Mouse (Mus musculus) heart, embryonic 15.5 days (tissue): ENCODE measurements around the gene Mapkapk5. TPM values are rescaled to one million over a fixed set of nuclear protein-coding genes. Genes with fewer than 3 reads are reported as not detected.
A peak's percentile ranks its signal among the peaks of the same experiment; 100 is the strongest.

ENCODE experiments used
- ATAC-seq: fragments of 200-750 bp; cut with Nextera tagmentation; replicated peaks from 2 replicates; pipeline ENCODE4 v1.8.0; 2017; ENCODE audit warnings: low read depth, moderate TSS enrichment; ENCODE audit not compliant: insufficient number of reproducible peaks, insufficient read depth, low FRiP score
- H3K27ac ChIP-seq: fragments of 300-500 bp; sonication (generic); 2 replicates; pipeline ENCODE4 v1.5.1; 2015; ENCODE audit warnings: mild to moderate bottlenecking, inconsistent platforms
- H3K27me3 ChIP-seq: fragments of 300-500 bp; sonication (generic); 2 replicates; pipeline ENCODE4 v1.6.1; 2015; ENCODE audit warnings: inconsistent platforms
- H3K36me3 ChIP-seq: fragments of 300-500 bp; sonication (generic); 2 replicates; pipeline ENCODE4 v1.6.1; 2015; ENCODE audit warnings: mild to moderate bottlenecking, inconsistent platforms
- H3K4me1 ChIP-seq: fragments of 300-500 bp; sonication (generic); replicated peaks from 2 replicates; pipeline ENCODE4 v1.6.1; 2015; ENCODE audit warnings: inconsistent platforms
- H3K4me2 ChIP-seq: fragments of 300-500 bp; sonication (generic); 2 replicates; pipeline ENCODE4 v1.6.1; 2015; ENCODE audit warnings: inconsistent platforms, mild to moderate bottlenecking, moderate library complexity
- H3K4me3 ChIP-seq: fragments of 300-500 bp; sonication (generic); 2 replicates; pipeline ENCODE4 v1.5.1; 2015; ENCODE audit warnings: mild to moderate bottlenecking, inconsistent platforms
- H3K9ac ChIP-seq: fragments of 300-500 bp; sonication (generic); 2 replicates; pipeline ENCODE4 v1.6.1; 2015; ENCODE audit warnings: mild to moderate bottlenecking, inconsistent platforms
- H3K9me3 ChIP-seq: fragments of 300-500 bp; sonication (generic); replicated peaks from 2 replicates; pipeline ENCODE4 v1.6.1; 2016; ENCODE audit warnings: inconsistent platforms
- WGBS: fragments of 180-500 bp; shearing (Covaris S2); methylation state at CpG from one replicate; pipeline ENCODE4 v1.1.7; 2015; ENCODE audit warnings: mixed read lengths; 5-methylcytosine and 5-hydroxymethylcytosine counted together
- polyA plus RNA-seq: library from polyadenylated mRNA; unstranded; fragments of >200 nt; fragmentation: Nextera tagmentation; extraction: Ambion mirVana; gene quantifications from 2 replicates; pipeline ENCODE4 v1.2.1, GENCODE M21; 2015

The Mapkapk5 gene
- 30.5 and 33.1 TPM in 2 replicates for polyA plus RNA-seq

- H3K9ac ChIP-seq = peak within 1 kb of the TSS; percentile 97
- peak; percentile 89 for ATAC-seq
- peak within 1 kb of the TSS; percentile 88 for H3K4me2 ChIP-seq
- no peaks in the 10 kb centered on the region for H3K27me3 ChIP-seq
- peaks cover 22% of the 10 kb centered on the region for H3K4me1 ChIP-seq
- no peaks in the 10 kb centered on the region for H3K9me3 ChIP-seq
- WGBS = 1% methylated on average over 55 of the region's 55 CpGs
- peak within 1 kb of the TSS; percentile 96 for H3K4me3 ChIP-seq
- no peaks in the 10 kb centered on the region for H3K36me3 ChIP-seq
- H3K27ac ChIP-seq = peak within 1 kb of the TSS; percentile 92
Measured at GRCm38 (mm10) chr5:121545793-121546529, at the start of gene Mapkapk5. Gene Mapkapk5, minus strand, starts transcription at chr5:121545905.

GRCm38 (mm10) chr5:121594714-121595313 is 49.1 kb upstream of the Mapkapk5 start:
- H3K9me3 ChIP-seq = no peaks in the 10 kb centered on the region

GRCm38 (mm10) chr5:121593451-121594401 is 48.0 kb upstream of the Mapkapk5 start, which contains the start of gene Aldh2:
Gene Aldh2, minus strand, starts transcription at chr5:121593824.
- 4% methylated on average over 47 of the region's 47 CpGs for WGBS
- Histone ChIP-seq H3K4me3 (peak within 1 kb of the TSS; percentile 61), H3K27me3 (no peaks in the 10 kb centered on the region), H3K9me3 (no peaks in the 10 kb centered on the region), H3K9ac (peak within 1 kb of the TSS; percentile 64), H3K4me2 (peak within 1 kb of the TSS; percentile 89), H3K27ac (peak within 1 kb of the TSS; percentile 41), H3K36me3 (no peaks in the 10 kb centered on the region), H3K4me1 (peaks cover 38% of the 10 kb centered on the region)
- peak; percentile 85 for ATAC-seq

More at GRCm38 (mm10) chr5:121594714-121595313, 49.1 kb upstream of the Mapkapk5 start:
- no peaks in the 10 kb centered on the region for H3K36me3 ChIP-seq
- H3K27me3 ChIP-seq = no peaks in the 10 kb centered on the region
- no peak for ATAC-seq
- 81% methylated on average over 6 of the region's 6 CpGs for WGBS
- no peak overlapping the region for H3K27ac ChIP-seq
- no peak overlapping the region for H3K9ac ChIP-seq
- no peak overlapping the region for H3K4me3 ChIP-seq
- H3K4me1 ChIP-seq = peaks cover 38% of the 10 kb centered on the region
- H3K4me2 ChIP-seq = no peak overlapping the region

- WGBS = 6% methylated on average over 33 of the region's 33 CpGs
- peak; percentile 21; the same call in 1 of the 2 replicates for ATAC-seq
Measured at GRCm38 (mm10) chr5:121592816-121593407, 47.2 kb upstream of the Mapkapk5 start.

GRCm38 (mm10) chr5:121592064-121592815 is 46.5 kb upstream of the Mapkapk5 start:
- Histone ChIP-seq H3K4me1 (peaks cover 37% of the 10 kb centered on the region), H3K9me3 (no peaks in the 10 kb centered on the region), H3K27ac (no peak overlapping the region), H3K9ac (peak overlapping the region; percentile 64; the same call in 1 of the 2 replicates), H3K4me2 (peak overlapping the region; percentile 89), H3K4me3 (peak overlapping the region; percentile 61), H3K27me3 (no peaks in the 10 kb centered on the region), H3K36me3 (no peaks in the 10 kb centered on the region)
- ATAC-seq = no peak
- WGBS = 68% methylated on average over 11 of the region's 11 CpGs

More at GRCm38 (mm10) chr5:121592816-121593407, 47.2 kb upstream of the Mapkapk5 start:
- Histone ChIP-seq H3K4me1 (peaks cover 38% of the 10 kb centered on the region), H3K9ac (peak overlapping the region; percentile 64), H3K9me3 (no peaks in the 10 kb centered on the region), H3K4me3 (peak overlapping the region; percentile 61), H3K27me3 (no peaks in the 10 kb centered on the region), H3K4me2 (peak overlapping the region; percentile 89), H3K27ac (peak overlapping the region; percentile 41), H3K36me3 (no peaks in the 10 kb centered on the region)

- Histone ChIP-seq H3K9ac (no peak overlapping the region), H3K27ac (no peak overlapping the region; the same call in 1 of the 2 replicates), H3K9me3 (no peaks in the 10 kb centered on the region), H3K27me3 (no peaks in the 10 kb centered on the region), H3K36me3 (no peaks in the 10 kb centered on the region), H3K4me1 (peaks cover 41% of the 10 kb centered on the region), H3K4me2 (peak overlapping the region; percentile 89; the same call in 1 of the 2 replicates), H3K4me3 (no peak overlapping the region)
- no peak for ATAC-seq
- 49% methylated on average over 11 of the region's 11 CpGs for WGBS
Measured at GRCm38 (mm10) chr5:121591417-121592063, 45.8 kb upstream of the Mapkapk5 start.

GRCm38 (mm10) chr5:121589928-121590327 is 44.2 kb upstream of the Mapkapk5 start:
- no peaks in the 10 kb centered on the region for H3K9me3 ChIP-seq
- 78% methylated on average over 6 of the region's 6 CpGs for WGBS
- no peaks in the 10 kb centered on the region for H3K27me3 ChIP-seq
- H3K4me3 ChIP-seq = no peak overlapping the region
- peaks cover 36% of the 10 kb centered on the region for H3K4me1 ChIP-seq
- no peak overlapping the region for H3K9ac ChIP-seq
- H3K4me2 ChIP-seq = no peak overlapping the region
- H3K27ac ChIP-seq = no peak overlapping the region
- no peak for ATAC-seq
- H3K36me3 ChIP-seq = no peaks in the 10 kb centered on the region

- Histone ChIP-seq H3K4me3 (no peak overlapping the region), H3K27me3 (no peaks in the 10 kb centered on the region), H3K27ac (no peak overlapping the region), H3K9ac (no peak overlapping the region), H3K36me3 (no peaks in the 10 kb centered on the region), H3K4me1 (peaks cover 25% of the 10 kb centered on the region), H3K4me2 (no peak overlapping the region), H3K9me3 (no peaks in the 10 kb centered on the region)
- no peak for ATAC-seq
- 48% methylated on average over 6 of the region's 6 CpGs for WGBS
Measured at GRCm38 (mm10) chr5:121586400-121587039, 40.8 kb upstream of the Mapkapk5 start.

- 83% methylated on average over 5 of the region's 5 CpGs for WGBS
- H3K36me3 ChIP-seq = 0 out of 2 replicates have a peak, but pooled peaks cover 3% of the 10 kb centered on the region
- H3K4me3 ChIP-seq = no peak overlapping the region
- no peaks in the 10 kb centered on the region for H3K9me3 ChIP-seq
- H3K9ac ChIP-seq = no peak overlapping the region
- no peaks in the 10 kb centered on the region for H3K27me3 ChIP-seq
- H3K27ac ChIP-seq = no peak overlapping the region
- ATAC-seq = no peak
- H3K4me1 ChIP-seq = peaks cover 23% of the 10 kb centered on the region
- H3K4me2 ChIP-seq = no peak overlapping the region
Measured at GRCm38 (mm10) chr5:121585699-121586098, 40.0 kb upstream of the Mapkapk5 start.
